Mouse (Mus musculus): ENCODE data around the gene Fbxo47.

The Fbxo47 gene

DNA sequence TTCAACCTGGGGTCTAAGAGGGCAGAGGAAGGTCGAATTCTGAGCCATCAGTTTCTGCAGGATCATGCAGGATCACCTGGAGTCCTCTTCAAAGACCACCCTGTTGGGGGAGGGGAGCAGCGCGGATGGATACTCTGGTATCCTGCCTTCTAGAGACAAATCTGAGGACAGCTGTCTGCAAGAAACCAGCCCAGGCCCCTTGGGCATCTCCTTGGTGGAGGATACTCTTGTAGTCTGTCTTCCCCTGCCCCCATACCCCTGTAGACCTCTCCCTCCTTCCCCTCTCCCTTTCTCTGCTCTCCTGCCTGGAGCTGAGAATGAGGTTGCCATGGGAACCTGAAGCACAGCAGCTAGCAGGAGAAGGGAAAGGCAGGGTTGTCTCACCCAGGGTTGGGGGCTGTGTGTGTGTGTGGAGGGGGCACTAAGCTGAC is 71.4 kb downstream of the Fbxo47 start:
- DNase-seq (ENCODE audit: low spot score in 2 of 2), result no peak

DNA sequence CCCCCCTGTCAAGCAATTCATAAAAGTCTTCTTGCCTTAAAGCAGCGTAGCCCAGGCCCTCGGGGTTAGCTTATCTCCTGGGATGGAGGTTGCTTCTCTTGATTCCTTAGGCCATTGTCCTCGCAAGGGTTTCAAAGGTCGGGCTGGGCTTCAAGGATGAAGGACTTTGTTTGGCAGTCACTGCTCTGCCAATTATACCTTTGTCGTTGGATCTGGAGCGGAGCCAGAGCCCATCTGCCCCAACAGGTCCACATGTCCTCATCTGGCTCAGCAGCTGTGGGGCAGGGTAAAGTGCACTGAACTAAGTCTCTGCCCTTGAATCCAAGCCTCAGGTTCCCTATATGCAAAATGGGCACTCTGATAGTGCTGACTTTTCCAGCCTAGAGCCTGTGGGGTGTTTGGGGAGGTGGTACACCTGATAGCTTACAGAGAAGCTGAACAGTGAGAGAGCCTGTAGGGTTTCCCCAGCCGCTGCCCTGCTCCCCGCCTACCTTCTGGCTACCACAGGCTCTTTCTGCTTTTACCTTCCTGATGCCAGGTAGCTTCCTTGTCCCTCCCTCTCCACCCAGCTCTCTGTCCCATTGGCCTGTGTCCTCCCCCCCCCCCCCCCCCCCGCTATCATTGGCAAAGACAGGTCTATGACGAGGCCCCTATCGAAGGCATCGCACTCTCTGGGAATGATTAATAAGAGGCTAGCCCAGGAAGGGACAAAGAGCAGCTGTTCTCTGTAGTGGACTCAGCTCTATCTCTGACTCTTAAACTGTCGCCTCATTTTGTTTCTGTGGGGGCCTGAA is 72.2 kb downstream of the Fbxo47 start:
- DNase-seq (ENCODE audit: low spot score in 2 of 2), result no peak

DNA sequence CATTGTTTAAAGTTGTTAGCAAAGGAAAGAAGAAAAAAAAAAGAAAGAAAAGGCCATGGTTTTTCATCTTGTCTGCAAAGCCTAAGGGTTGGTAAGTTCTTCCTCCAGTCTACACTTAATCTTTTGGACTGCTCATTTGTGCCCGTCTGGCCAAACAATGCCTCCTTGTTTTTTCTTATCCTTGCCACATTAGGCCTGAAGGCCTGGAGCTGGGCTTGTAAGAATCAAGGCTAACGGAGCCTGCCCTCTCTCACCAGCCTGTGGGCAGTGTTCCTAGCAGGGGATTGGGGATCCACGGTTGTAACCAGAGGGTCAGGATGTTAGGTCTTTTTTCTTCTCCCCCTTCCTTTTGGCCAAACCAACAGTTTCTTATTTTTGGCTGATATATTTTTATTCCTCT is 73.0 kb downstream of the Fbxo47 start:
- no peak for DNase-seq (ENCODE audit: low spot score in 2 of 2)

DNA sequence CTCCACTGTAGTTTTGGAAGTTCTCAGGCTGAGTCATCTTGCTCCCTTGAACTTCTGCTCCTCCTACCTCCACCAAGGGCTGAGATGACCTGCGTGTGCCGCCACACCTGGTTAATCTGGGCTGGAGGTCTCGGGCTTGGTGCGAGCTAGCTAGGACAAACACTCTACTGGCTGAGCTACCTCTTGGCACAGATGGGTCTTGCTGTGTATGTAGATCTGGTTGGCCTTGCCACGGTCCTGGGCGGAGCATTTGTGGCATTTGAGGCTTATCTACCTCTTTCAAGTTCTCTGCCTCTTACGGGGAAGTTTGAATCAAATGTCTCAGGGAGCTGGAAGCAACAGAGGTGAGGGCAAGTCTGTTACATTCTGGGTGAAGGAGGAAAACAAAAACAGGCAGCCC is 73.6 kb downstream of the Fbxo47 start:
- no peak for DNase-seq (ENCODE audit: low spot score in 2 of 2)

DNA sequence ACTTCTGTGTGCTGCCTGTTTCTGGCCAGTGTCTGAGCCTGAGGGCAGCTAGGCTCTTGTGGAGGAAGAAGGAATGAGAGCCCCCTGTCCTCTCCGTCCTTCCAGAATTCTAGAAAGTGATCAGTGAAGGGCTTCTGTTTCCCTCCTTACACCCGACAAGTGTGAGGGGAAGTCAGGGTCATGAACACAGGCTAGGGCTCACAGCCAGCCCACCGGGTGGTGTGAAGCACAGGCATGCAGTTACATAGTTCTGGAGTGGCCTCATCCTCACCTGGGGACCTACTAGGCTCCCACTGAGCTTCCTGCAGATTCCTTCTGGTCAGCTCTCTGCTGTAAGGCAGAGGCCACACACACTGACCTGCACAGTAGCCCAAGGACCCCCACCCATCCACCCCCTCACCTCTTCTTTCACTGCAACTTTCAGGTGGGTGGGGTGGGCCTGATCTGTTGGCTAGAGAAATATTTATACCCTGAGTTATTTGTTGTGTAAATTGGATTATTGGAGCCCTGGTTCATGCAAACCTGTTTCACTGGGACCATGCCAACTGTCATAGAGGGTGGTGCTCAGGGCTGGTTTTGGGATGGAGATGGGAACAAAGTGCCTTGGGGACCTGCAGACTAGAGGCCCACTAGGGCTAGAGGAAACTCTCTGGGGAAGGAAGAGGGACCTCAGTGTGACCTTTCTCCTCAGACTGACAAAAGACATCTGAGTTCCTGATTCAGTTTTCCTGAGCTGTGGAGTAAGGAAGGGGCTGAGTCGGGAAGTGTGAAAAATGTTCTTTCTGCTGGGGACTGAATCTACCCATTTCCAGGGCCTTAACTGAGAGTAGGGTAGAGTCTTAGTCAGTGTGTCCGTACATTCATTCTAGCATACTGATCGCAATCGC is 74.5 kb downstream of the Fbxo47 start:
- DNase-seq (ENCODE audit: low spot score in 2 of 2), result no peak

DNA sequence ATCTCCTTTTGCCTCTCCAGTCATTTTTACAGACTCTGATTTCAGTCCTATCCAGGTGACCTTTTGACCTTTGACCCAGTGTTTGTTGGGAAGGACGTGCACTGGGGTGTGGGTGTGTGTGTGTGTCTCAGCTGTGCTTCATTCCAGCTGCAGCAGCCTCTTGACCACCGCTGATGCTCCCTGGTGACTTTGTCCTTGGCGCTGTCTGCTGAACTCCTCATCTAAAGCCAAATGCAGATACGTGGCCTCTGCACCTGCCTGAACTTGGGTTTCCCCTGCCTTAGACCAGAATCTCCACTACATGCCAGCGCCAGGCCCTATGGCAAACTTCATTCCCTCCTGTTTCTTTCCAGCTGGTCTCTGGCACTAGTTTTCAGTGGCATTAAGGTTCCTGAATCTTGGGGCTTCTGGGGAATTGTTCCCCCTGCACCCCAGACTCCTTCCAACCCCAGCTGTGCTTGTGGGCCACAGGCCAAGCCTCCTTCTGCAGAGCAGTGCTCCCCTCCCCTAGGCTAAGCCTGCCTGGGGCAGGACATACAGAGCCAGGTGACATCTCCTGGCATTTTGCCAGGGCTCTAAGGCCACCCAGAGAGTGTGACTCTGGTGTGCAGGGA is 75.2 kb downstream of the Fbxo47 start:
- no peak for DNase-seq (ENCODE audit: low spot score in 2 of 2)

DNA sequence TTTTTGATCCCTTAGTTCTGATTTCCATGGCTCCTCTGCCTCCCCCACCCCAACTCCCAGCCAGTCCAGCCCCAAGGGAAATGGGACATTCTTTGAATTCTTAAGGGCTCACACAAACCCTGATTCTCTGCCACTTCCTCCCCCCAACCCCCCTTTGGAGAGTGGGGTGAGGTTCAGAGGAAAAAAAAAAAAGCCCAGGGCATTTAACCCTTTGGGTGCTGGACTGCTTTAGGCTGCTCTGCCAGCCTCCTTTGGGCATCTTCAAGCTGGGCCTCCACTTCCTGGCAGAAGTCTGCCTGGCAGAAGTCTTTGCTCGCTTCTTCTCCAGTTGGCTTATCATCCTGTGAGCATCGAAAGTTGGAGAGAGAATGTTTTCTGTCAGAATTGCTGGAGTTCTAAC is 75.9 kb downstream of the Fbxo47 start:
- DNase-seq (ENCODE audit: low spot score in 2 of 2), result no peak

DNA sequence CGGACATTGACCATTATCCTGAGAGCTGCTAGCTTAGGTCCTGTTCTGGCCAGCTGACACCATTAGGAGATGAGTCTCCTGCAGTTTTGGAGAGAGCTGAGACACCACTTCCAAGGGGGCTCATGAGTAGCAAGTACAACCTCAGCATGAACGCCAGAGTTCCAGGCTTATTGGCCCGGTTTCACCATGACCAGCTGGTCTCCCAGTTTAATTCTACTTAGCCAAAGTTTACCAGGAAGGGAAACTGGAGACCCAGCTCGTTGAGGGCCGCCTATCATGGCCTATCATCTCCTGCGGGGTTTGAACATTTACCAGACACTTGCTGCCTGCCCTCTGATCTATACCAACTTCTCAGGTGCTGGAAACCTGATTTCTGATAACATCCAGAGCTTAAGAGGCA is 76.3 kb downstream of the Fbxo47 start:
- DNase-seq (ENCODE audit: low spot score in 2 of 2), result no peak

DNA sequence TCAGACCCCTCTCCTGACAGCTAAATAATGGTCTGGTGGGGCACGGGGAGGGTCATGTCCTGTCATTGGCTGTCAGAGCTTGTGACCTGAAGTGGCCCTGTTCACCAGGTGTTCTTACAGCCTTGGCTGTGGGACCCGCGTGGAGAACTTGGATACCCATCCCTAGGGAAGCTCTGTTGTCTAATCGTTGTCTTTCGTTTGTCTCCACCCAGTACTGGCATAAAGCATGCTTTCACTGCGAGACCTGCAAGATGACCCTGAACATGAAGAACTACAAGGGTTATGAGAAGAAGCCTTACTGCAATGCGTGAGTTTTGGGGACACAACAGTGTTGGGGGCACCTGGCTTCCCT is 77.4 kb downstream of the Fbxo47 start:
- no peak for DNase-seq (ENCODE audit: low spot score in 2 of 2)

DNA sequence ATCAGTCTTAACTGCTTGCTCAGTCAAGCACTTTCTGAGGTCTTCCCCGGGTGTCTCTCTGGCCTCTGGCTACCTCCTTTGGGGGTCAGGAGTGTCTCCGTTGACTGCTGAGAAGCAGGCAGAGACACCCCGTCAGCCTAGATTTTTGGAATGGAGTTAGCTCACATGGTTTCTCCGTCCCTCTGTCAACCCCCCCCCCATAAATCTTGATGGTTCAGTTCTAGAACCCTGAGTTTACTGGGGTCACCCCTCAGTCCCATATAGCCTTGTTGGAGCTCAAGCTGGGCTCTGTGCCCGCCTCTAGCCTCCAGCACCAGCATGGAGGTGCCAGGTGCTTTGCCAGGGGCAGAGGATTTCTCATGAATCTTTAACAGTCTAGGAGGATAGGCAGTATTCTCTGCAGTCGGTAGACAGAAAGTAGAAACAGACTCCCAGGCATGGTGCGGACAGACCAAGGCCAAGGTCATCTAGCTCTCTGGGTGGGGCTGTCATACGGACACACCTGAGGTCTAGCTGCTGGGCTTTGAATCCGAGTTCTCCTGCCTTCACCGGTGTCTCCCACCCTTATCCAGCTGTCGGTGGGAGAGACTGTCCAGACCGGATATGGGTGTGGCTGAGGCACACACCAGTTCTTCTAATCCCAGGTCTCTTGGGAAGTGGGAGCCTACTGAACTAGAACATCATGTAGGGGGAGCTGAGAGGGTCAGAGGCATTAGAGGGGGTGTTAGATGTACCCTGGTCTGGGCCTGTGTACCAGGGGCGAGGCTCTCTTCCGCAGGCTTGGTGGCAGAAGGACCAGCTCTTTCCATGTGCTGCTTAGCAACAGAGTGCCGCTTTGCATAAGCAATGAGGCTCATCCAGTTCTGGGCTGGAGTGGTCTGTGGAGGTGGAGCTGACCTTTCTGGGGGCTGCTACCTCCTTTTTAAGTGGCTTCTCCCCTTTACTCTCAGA is 78.0 kb downstream of the Fbxo47 start:
- DNase-seq (ENCODE audit: low spot score in 2 of 2), result no peak

DNA sequence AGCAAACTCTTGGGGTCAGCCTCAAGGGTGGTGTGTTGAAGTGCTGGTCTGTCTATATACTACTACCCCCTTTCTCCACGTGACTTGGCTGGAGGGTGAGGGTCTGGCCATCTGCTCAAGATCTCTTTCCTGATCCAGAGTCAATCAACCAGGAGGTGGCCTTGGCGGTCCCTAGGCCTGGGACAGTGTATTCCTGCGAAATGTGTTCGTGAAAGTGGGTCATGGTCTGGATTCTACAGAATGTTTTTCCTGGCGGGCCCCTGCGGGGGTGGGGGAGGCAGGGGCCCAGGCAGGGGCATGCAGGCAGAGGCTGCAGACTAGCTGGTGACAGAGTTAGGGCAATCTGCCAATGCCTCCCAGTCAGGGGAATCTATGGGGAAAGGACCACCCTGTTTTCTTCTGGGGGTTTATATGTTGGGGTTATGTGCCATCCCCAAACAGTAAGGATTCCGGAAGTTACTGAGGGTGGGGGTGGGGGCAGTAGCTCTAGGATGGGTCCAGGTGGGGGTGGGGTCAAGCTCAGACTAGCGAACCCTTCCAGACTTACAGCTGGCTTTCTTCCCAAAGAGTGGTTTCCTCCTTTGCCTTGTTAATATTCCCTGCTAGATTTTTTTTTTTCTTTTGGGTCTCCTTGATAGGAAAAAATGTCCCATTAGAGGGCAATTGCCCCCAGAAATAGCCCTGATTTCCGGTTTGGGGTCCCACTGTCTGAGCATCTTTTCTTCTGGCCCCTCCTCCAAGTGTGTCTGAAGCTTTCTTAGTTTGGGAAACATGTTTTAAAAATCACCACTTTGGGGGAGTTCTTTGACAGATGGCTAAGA is 78.9 kb downstream of the Fbxo47 start:
- no peak for DNase-seq (ENCODE audit: low spot score in 2 of 2)

DNA sequence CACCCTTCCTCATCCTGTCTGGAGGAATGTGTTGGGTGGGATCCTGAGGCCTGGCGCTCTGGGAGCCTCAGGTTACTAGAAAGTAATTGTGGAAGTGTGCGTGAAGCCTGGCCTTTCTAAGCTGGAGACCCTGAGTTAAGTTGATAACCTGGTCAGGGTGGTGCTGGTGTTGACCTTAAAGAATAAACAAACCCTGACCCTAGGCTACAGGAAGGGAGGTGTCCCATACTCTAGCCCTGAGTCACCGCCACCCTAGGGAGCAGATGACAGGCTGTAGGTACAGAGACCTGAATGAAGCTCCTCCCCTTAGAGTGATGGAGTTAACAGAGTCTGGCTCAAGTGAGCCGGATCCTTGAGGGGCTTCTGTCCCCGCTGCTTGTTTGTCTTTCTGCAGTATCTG is 80.1 kb downstream of the Fbxo47 start:
- no peak for DNase-seq (ENCODE audit: low spot score in 2 of 2)

Data from frontal cortex, postnatal 14 days (tissue).